Mouse (Mus musculus) ES-E14 (cell line): Measurements from ENCODE around the gene Nek2.
A peak's percentile ranks its signal among the peaks of the same experiment; 100 is the strongest.

Source experiments
- CHD2 ChIP-seq: IDR thresholded peaks from 2 replicates; pipeline ENCODE4 v1.6.1; 2014; ENCODE audit warnings: mild to moderate bottlenecking, low read depth, low read length, inconsistent platforms
- HCFC1 ChIP-seq: IDR thresholded peaks from 2 replicates; pipeline ENCODE4 v1.6.1; 2012; ENCODE audit warnings: low read length, inconsistent platforms, borderline replicate concordance; ENCODE audit not compliant: insufficient read depth
- MAFK ChIP-seq: IDR thresholded peaks from 2 replicates; pipeline ENCODE4 v1.6.1; 2014; ENCODE audit warnings: mild to moderate bottlenecking, low read depth, low read length, inconsistent platforms; ENCODE audit not compliant: insufficient read depth
- ZC3H11A ChIP-seq: IDR thresholded peaks from 2 replicates; pipeline ENCODE4 v1.6.1; 2012; ENCODE audit warnings: low read depth, mild to moderate bottlenecking, inconsistent platforms, low read length, borderline replicate concordance
- ZNF384 ChIP-seq: IDR thresholded peaks from 2 replicates; pipeline ENCODE4 v1.6.1; 2012; ENCODE audit warnings: low read depth, low read length, inconsistent platforms

DNA sequence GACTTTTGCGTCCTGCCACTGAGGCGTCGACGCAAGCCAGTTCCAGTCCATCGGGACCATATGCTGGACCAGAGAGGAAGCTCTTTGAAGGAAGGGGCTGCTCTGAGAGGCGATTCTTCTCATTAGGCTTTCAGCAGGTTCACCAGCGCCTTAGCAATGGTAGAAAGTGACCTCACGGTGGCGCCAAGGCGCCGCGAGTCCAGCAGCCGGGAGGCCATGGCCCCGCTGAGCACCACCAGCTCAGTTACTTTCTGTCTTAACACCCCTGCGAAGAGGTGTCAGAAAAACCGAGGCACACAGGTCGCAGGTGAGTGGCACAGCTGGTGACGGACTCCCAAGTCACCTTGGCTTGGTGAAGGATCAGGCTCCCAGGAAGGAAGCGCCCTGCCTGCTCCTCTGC lies 13.6 kb downstream of the Nek2 start:
- TF ChIP-seq ZNF384 = no peak
- no peak for TF ChIP-seq HCFC1
- TF ChIP-seq ZC3H11A = peak; percentile 27; the same call in 1 of the 2 replicates
- no peak for TF ChIP-seq CHD2
- TF ChIP-seq MAFK = no peak
